Mouse (Mus musculus): ENCODE data around the gene Phf8. TPM values are rescaled to one million over a fixed set of nuclear protein-coding genes. Genes with fewer than 3 reads are reported as not detected.

Gene Phf8
- polyA plus RNA-seq, 1 experiment from 2014 or later, result 29.2 TPM

Other genes with a start within 250 kb of the Phf8 start
- 7.3 and 8.8 TPM in 2 replicates for gene Fam120c, start 176.5 kb upstream of the Phf8 start, polyA plus RNA-seq (2014; fragmentation: Nextera tagmentation; extraction: Ambion mirVana)